Mouse (Mus musculus) hindbrain, embryonic 11.5 days (tissue): ENCODE data around the gene Cdk15. TPM values are rescaled to one million over a fixed set of nuclear protein-coding genes. Genes with fewer than 3 reads are reported as not detected.
A peak's percentile ranks its signal among the peaks of the same experiment; 100 is the strongest.

ENCODE experiments used
- ATAC-seq: fragments of 200-750 bp; cut with Nextera tagmentation; 2 replicates; pipeline ENCODE4 v1.8.0; 2017; ENCODE audit warnings: mild to moderate bottlenecking, moderate TSS enrichment, moderate library complexity; ENCODE audit not compliant: low FRiP score
- DNase-seq: peaks from one replicate; pipeline ENCODE4 v3.0.0-alpha.2; 2015; ENCODE audit warnings: low spot score
- H3K27ac ChIP-seq: fragments of 300-500 bp; sonication (generic); 2 replicates; pipeline ENCODE4 v1.5.1; 2014; ENCODE audit warnings: mild to moderate bottlenecking, low read depth, low read length
- H3K27me3 ChIP-seq: fragments of 300-500 bp; sonication (generic); 2 replicates; pipeline ENCODE4 v1.6.1; 2014; ENCODE audit warnings: mild to moderate bottlenecking, low read length, moderate library complexity, mixed read lengths; ENCODE audit not compliant: control insufficient read depth, insufficient read depth
- H3K36me3 ChIP-seq: fragments of 300-500 bp; sonication (generic); 2 replicates; pipeline ENCODE4 v1.6.1; 2014; ENCODE audit warnings: mild to moderate bottlenecking, low read length, moderate library complexity, mixed read lengths; ENCODE audit not compliant: control insufficient read depth, insufficient read depth
- H3K4me1 ChIP-seq: fragments of 300-500 bp; sonication (generic); replicated peaks from 2 replicates; pipeline ENCODE4 v1.6.1; 2014; ENCODE audit warnings: low read length, mixed read lengths; ENCODE audit not compliant: control insufficient read depth, insufficient read depth
- H3K4me2 ChIP-seq: fragments of 300-500 bp; sonication (generic); replicated peaks from 2 replicates; pipeline ENCODE4 v1.6.1; 2014; ENCODE audit warnings: mild to moderate bottlenecking, low read depth, low read length
- H3K4me3 ChIP-seq: fragments of 300-500 bp; sonication (generic); 2 replicates; pipeline ENCODE4 v1.5.1; 2014; ENCODE audit warnings: low read depth, low read length
- H3K9ac ChIP-seq: fragments of 300-500 bp; sonication (generic); 2 replicates; pipeline ENCODE4 v1.6.1; 2014; ENCODE audit warnings: low read depth, low read length
- H3K9me3 ChIP-seq: fragments of 300-500 bp; sonication (generic); 2 replicates; pipeline ENCODE4 v1.6.1; 2016; ENCODE audit warnings: low read length; ENCODE audit not compliant: control insufficient read depth
- WGBS: fragments of 180-500 bp; shearing (Covaris S2); extraction: QIAGEN DNeasy Blood & Tissue Kit; methylation state at CpG from one replicate; pipeline ENCODE4 v1.1.7; 2014; 5-methylcytosine and 5-hydroxymethylcytosine counted together
- polyA plus RNA-seq: library from polyadenylated mRNA; unstranded; fragments of >200 nt; fragmentation: Nextera tagmentation; extraction: Ambion mirVana; gene quantifications from 2 replicates; pipeline ENCODE4 v1.2.1, GENCODE M21; 2014

Gene Cdk15
- polyA plus RNA-seq, 1 experiment from 2014 or later: 1.8 TPM

GRCm38 (mm10) chr1:59370355-59370950 is 113.7 kb downstream of the Cdk15 start:
- Histone ChIP-seq H3K36me3 (no peaks in the 10 kb centered on the region), H3K4me3 (no peak overlapping the region), H3K9me3 (no peaks in the 10 kb centered on the region), H3K9ac (no peak overlapping the region), H3K27me3 (no peaks in the 10 kb centered on the region), H3K4me2 (no peak overlapping the region), H3K27ac (no peak overlapping the region), H3K4me1 (no peaks in the 10 kb centered on the region)
- DNase-seq (no peak), ATAC-seq (no peak)

- H3K4me1 ChIP-seq: no peaks in the 10 kb centered on the region
- no peak overlapping the region for H3K4me3 ChIP-seq
- no peaks in the 10 kb centered on the region for H3K9me3 ChIP-seq
- H3K36me3 ChIP-seq: no peaks in the 10 kb centered on the region
- 5% methylated on average over 13 of the region's 13 CpGs for WGBS
- peak overlapping the region; percentile 2; the same call in 1 of the 2 replicates for H3K27ac ChIP-seq
- H3K9ac ChIP-seq: no peak overlapping the region
- H3K4me2 ChIP-seq: 0 out of 2 replicates have a peak overlapping the region, but pooled peaks have one; percentile 5
- peak; percentile 60 for DNase-seq
- ATAC-seq: peak; percentile 67
- no peaks in the 10 kb centered on the region for H3K27me3 ChIP-seq
These were observed 119.4 kb downstream of the Cdk15 start for GRCm38 (mm10) chr1:59376021-59376548.

DNA sequence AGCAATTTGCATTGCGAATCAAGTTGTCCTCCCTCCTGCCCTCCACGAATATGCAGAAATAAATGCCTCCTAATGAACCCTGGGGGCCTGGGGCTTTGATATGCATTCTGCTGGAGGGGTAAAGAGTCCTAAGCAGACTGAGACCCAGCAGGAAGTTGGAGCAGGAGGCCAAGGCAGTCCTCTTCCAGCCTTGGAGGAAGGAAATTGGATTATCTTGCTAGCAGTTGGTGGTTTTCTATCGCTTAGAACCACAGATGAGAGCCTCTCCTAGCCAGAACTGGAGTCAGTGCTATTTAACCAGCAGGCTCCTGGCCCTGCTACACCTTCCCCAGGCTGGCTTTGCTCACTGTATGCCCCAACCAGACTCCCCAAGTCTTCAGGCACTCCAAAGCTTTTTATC is 119.9 kb downstream of the Cdk15 start:
- H3K27me3 ChIP-seq: no peaks in the 10 kb centered on the region
- H3K9ac ChIP-seq: no peak overlapping the region
- H3K36me3 ChIP-seq: no peaks in the 10 kb centered on the region
- 0 out of 2 replicates have a peak overlapping the region, but pooled peaks have one; percentile 5 for H3K4me2 ChIP-seq
- DNase-seq (no peak), ATAC-seq (peak; percentile 40)
- WGBS: 5% methylated on average over 3 of the region's 3 CpGs
- no peak overlapping the region for H3K4me3 ChIP-seq
- 0 out of 2 replicates have a peak overlapping the region, but pooled peaks have one; percentile 39 for H3K27ac ChIP-seq
- H3K9me3 ChIP-seq: no peaks in the 10 kb centered on the region
- no peaks in the 10 kb centered on the region for H3K4me1 ChIP-seq

GRCm38 (mm10) chr1:59377312-59377711 is 120.6 kb downstream of the Cdk15 start:
- H3K4me1 ChIP-seq: no peaks in the 10 kb centered on the region
- no peak overlapping the region for H3K27ac ChIP-seq
- DNase-seq: no peak
- H3K36me3 ChIP-seq: no peaks in the 10 kb centered on the region
- H3K9me3 ChIP-seq: no peaks in the 10 kb centered on the region
- H3K4me3 ChIP-seq: no peak overlapping the region
- no peak for ATAC-seq
- H3K9ac ChIP-seq: no peak overlapping the region
- H3K4me2 ChIP-seq: no peak overlapping the region
- no peaks in the 10 kb centered on the region for H3K27me3 ChIP-seq
- WGBS: 78% methylated on average over 9 of the region's 9 CpGs

DNA sequence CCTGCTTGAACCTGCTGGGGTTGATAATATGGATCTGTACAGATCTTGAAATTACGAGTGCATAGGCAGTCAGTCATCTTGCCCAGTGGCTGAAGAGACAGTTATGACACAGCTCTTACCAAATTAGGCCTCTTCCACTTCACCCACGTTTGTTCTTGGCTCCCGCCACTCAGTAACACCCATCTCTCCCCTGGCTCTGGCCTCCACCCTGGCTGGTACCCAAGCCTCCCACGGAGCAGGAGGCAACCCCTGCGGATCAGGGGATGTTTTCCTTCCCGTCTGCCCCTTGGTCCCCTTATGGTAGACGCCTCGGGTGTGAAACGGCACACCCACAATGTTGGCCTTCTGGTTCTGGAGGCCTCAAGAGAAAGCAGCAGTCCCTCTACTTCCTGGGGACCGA is 124.2 kb downstream of the Cdk15 start:
- Histone ChIP-seq H3K4me3 (no peak overlapping the region), H3K27me3 (no peaks in the 10 kb centered on the region), H3K9ac (no peak overlapping the region), H3K36me3 (no peaks in the 10 kb centered on the region), H3K27ac (no peak overlapping the region), H3K4me2 (no peak overlapping the region), H3K9me3 (no peaks in the 10 kb centered on the region), H3K4me1 (no peaks in the 10 kb centered on the region)
- WGBS: 73% methylated on average over 10 of the region's 10 CpGs
- ATAC-seq (no peak), DNase-seq (no peak)

DNA sequence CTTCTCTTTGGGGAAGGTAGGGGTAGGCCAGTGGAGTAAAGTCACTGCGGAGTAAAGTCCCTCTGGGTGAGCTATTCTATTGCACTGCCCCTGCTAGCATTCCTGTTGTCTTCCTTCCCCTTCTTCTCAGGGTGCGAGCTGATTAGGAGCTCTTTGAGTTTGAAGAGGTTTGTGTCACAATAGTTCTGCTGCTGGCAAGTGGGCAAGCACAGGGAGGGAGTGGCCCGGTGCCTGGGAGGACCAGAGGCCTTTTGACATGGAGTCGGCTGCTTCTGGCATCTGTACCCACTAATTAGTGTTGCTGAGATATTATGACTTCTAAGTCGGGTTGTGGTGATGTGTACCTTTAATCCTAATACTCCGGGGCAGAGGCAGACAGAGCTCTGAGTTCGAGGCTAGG is 124.8 kb downstream of the Cdk15 start:
- Histone ChIP-seq H3K4me2 (no peak overlapping the region), H3K4me3 (no peak overlapping the region), H3K36me3 (no peaks in the 10 kb centered on the region), H3K27ac (no peak overlapping the region), H3K9ac (no peak overlapping the region), H3K4me1 (no peaks in the 10 kb centered on the region), H3K9me3 (no peaks in the 10 kb centered on the region), H3K27me3 (no peaks in the 10 kb centered on the region)
- 85% methylated on average over 7 of the region's 7 CpGs for WGBS
- DNase-seq: no peak
- no peak for ATAC-seq

DNA sequence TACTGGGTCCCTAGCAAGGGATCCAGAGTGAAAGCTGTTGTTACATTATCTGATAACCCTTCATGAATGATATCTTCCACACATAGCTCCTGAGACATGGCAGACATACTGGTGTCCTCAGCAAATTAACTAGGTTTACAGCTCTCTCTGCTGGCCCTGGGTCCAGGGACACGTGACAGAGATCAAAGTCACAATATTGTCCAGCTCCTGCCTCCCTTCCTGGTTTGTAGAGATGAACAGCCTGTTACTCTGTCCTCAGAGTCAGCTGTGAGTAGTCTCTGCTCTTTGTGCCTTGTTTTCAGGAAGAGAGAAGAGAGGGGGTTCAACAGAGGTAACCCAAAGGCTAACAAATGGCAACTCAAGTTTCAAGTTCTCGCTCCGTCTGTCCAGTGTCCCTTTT is 125.8 kb downstream of the Cdk15 start:
- no peaks in the 10 kb centered on the region for H3K36me3 ChIP-seq

GRCm38 (mm10) chr1:59383049-59383610 is 126.4 kb downstream of the Cdk15 start:
- no peaks in the 10 kb centered on the region for H3K4me1 ChIP-seq
- no peaks in the 10 kb centered on the region for H3K27me3 ChIP-seq
- H3K9ac ChIP-seq: no peak overlapping the region
- WGBS: 82% methylated on average over 6 of the region's 6 CpGs
- no peaks in the 10 kb centered on the region for H3K36me3 ChIP-seq
- no peak overlapping the region for H3K4me2 ChIP-seq
- no peak for ATAC-seq
- no peaks in the 10 kb centered on the region for H3K9me3 ChIP-seq
- H3K4me3 ChIP-seq: no peak overlapping the region
- H3K27ac ChIP-seq: no peak overlapping the region
- no peak for DNase-seq

More for the DNA sequence above, 125.8 kb downstream of the Cdk15 start:
- H3K9ac ChIP-seq: no peak overlapping the region
- no peak for DNase-seq
- H3K4me2 ChIP-seq: no peak overlapping the region
- 87% methylated on average over 3 of the region's 3 CpGs for WGBS
- H3K9me3 ChIP-seq: no peaks in the 10 kb centered on the region
- no peak for ATAC-seq
- no peaks in the 10 kb centered on the region for H3K27me3 ChIP-seq
- no peak overlapping the region for H3K27ac ChIP-seq
- no peaks in the 10 kb centered on the region for H3K4me1 ChIP-seq
- H3K4me3 ChIP-seq: no peak overlapping the region

- Histone ChIP-seq H3K4me2 (no peak overlapping the region), H3K27ac (no peak overlapping the region), H3K4me3 (no peak overlapping the region), H3K4me1 (no peaks in the 10 kb centered on the region), H3K27me3 (no peaks in the 10 kb centered on the region), H3K36me3 (no peaks in the 10 kb centered on the region), H3K9me3 (no peaks in the 10 kb centered on the region), H3K9ac (no peak overlapping the region)
- no peak for ATAC-seq
- no peak for DNase-seq
- WGBS: 87% methylated on average over 3 of the region's 3 CpGs
These were observed 127.7 kb downstream of the Cdk15 start for GRCm38 (mm10) chr1:59384400-59384799.
